Mouse (Mus musculus) cerebellum, postnatal 14 days (tissue): Measurements from ENCODE around the gene Gnmt.

Source experiments
- DNase-seq, 2 experiments: peaks; one replicate each; pipeline ENCODE4 v3.0.0; 2021; ENCODE audit warnings: mixed read lengths in 2 of 2

Gnmt gene

GRCm38 (mm10) chr17:46741305-46741704 is 12.3 kb upstream of the Gnmt start:
- no peak for DNase-seq

GRCm38 (mm10) chr17:46736160-46736559 is 7.2 kb upstream of the Gnmt start:
- DNase-seq: peak; percentile 31 to 64

GRCm38 (mm10) chr17:46735287-46735686 is 6.3 kb upstream of the Gnmt start:
- DNase-seq: no peak

GRCm38 (mm10) chr17:46734055-46734454 is 5.1 kb upstream of the Gnmt start:
- DNase-seq: no peak

GRCm38 (mm10) chr17:46728496-46728895 is 472 bp downstream of the Gnmt start:
- DNase-seq: no peak

GRCm38 (mm10) chr17:46728021-46728420 is 947 bp downstream of the Gnmt start:
- peak; percentile 51 to 80 for DNase-seq

- no peak for DNase-seq
These were observed 1.7 kb downstream of the Gnmt start for GRCm38 (mm10) chr17:46727271-46727670.

- DNase-seq: peak; percentile 81 to 83
These were observed 3.0 kb downstream of the Gnmt start for GRCm38 (mm10) chr17:46725731-46726645.

GRCm38 (mm10) chr17:46725273-46725672 is 3.7 kb downstream of the Gnmt start:
- DNase-seq: peak; percentile 56 to 74

GRCm38 (mm10) chr17:46724477-46725084 is 4.4 kb downstream of the Gnmt start:
- peak; percentile 42 to 60 for DNase-seq

GRCm38 (mm10) chr17:46721077-46721476 is 7.9 kb downstream of the Gnmt start:
- DNase-seq: no peak

GRCm38 (mm10) chr17:46714756-46715481 is 14.0 kb downstream of the Gnmt start:
- peak; percentile 30 to 51 for DNase-seq

GRCm38 (mm10) chr17:46713849-46714248 is 15.1 kb downstream of the Gnmt start:
- DNase-seq: no peak

GRCm38 (mm10) chr17:46712442-46712841 is 16.5 kb downstream of the Gnmt start:
- DNase-seq: no peak

GRCm38 (mm10) chr17:46711612-46712271 is 17.2 kb downstream of the Gnmt start:
- DNase-seq: peak; percentile 55 to 70

- DNase-seq: peak; percentile 97 to 98
These were observed 17.9 kb downstream of the Gnmt start, which contains the start of gene Pex6 for GRCm38 (mm10) chr17:46710959-46711597. TSS of gene Pex6 (plus strand) at chr17:46711463.

- DNase-seq: no peak
These were observed 22.4 kb downstream of the Gnmt start for GRCm38 (mm10) chr17:46706375-46707089.

- peak; percentile 95 for DNase-seq
These were observed 23.8 kb downstream of the Gnmt start, which contains the start of gene Ppp2r5d for GRCm38 (mm10) chr17:46704887-46705835. TSS of gene Ppp2r5d (minus strand) at chr17:46705111.

- peak; percentile 33 to 47 for DNase-seq
These were observed 24.7 kb downstream of the Gnmt start for GRCm38 (mm10) chr17:46703971-46704886.
